Mouse (Mus musculus) limb, embryonic 10.5 days (tissue): ENCODE measurements around the gene Iqcf6. TPM values are rescaled to one million over a fixed set of nuclear protein-coding genes. Genes with fewer than 3 reads are reported as not detected.
A peak's percentile ranks its signal among the peaks of the same experiment; 100 is the strongest.

ENCODE experiments used
- DNase-seq: peaks from one replicate; pipeline ENCODE4 v3.0.0-alpha.2; 2017; ENCODE audit warnings: low spot score
- H3K27ac ChIP-seq: fragments of 300-500 bp; sonication (generic); 2 replicates; pipeline ENCODE4 v1.5.1; 2016; ENCODE audit warnings: mild to moderate bottlenecking
- H3K27me3 ChIP-seq: fragments of 300-500 bp; sonication (generic); 2 replicates; pipeline ENCODE4 v1.6.1; 2016; ENCODE audit warnings: low read depth, mild to moderate bottlenecking; ENCODE audit not compliant: poor library complexity, severe bottlenecking
- H3K36me3 ChIP-seq: fragments of 300-500 bp; sonication (generic); 2 replicates; pipeline ENCODE4 v1.6.1; 2016; ENCODE audit warnings: mild to moderate bottlenecking, moderate library complexity
- H3K4me1 ChIP-seq: fragments of 300-500 bp; sonication (generic); 2 replicates; pipeline ENCODE4 v1.6.1; 2016
- H3K4me3 ChIP-seq: fragments of 300-500 bp; sonication (generic); 2 replicates; pipeline ENCODE4 v1.5.1; 2016; ENCODE audit warnings: mild to moderate bottlenecking, moderate library complexity
- H3K9me3 ChIP-seq: fragments of 300-500 bp; sonication (generic); replicated peaks from 2 replicates; pipeline ENCODE4 v1.6.1; 2016; ENCODE audit warnings: mild to moderate bottlenecking
- WGBS: fragments of 180-500 bp; shearing (Covaris S2); methylation state at CpG from one replicate; pipeline ENCODE4 v1.1.7; 2016; 5-methylcytosine and 5-hydroxymethylcytosine counted together
- polyA plus RNA-seq: library from polyadenylated mRNA; unstranded; fragments of >200 nt; fragmentation: Nextera tagmentation; extraction: Ambion mirVana; gene quantifications from 2 replicates; pipeline ENCODE4 v1.2.1, GENCODE M21; 2016

Iqcf6 gene
- polyA plus RNA-seq, 1 experiment from 2014 or later: not detected

- no peaks in the 10 kb centered on the region for H3K9me3 ChIP-seq
- H3K4me3 ChIP-seq: no peak overlapping the region
- 0 out of 2 replicates have a peak, but pooled peaks cover 6% of the 10 kb centered on the region for H3K4me1 ChIP-seq
- DNase-seq: no peak
- no peak overlapping the region for H3K27ac ChIP-seq
- H3K36me3 ChIP-seq: peaks cover 68% of the 10 kb centered on the region
- no peaks in the 10 kb centered on the region for H3K27me3 ChIP-seq
- WGBS: 82% methylated on average over 6 of the region's 6 CpGs
These were observed 36.8 kb downstream of the Iqcf6 start for GRCm38 (mm10) chr9:106663200-106663599.

- Histone ChIP-seq H3K36me3 (peaks cover 63% of the 10 kb centered on the region), H3K9me3 (no peaks in the 10 kb centered on the region), H3K27ac (no peak overlapping the region), H3K4me1 (0 out of 2 replicates have a peak, but pooled peaks cover 6% of the 10 kb centered on the region), H3K27me3 (no peaks in the 10 kb centered on the region), H3K4me3 (no peak overlapping the region)
- DNase-seq: no peak
- 77% methylated on average over 4 of the region's 4 CpGs for WGBS
These were observed 38.1 kb downstream of the Iqcf6 start for GRCm38 (mm10) chr9:106664433-106664832.

- no peak overlapping the region for H3K27ac ChIP-seq
- H3K9me3 ChIP-seq: no peaks in the 10 kb centered on the region
- 78% methylated on average over 6 of the region's 6 CpGs for WGBS
- no peak for DNase-seq
- 0 out of 2 replicates have a peak, but pooled peaks cover 6% of the 10 kb centered on the region for H3K4me1 ChIP-seq
- no peak overlapping the region for H3K4me3 ChIP-seq
- peaks cover 64% of the 10 kb centered on the region for H3K36me3 ChIP-seq
- no peaks in the 10 kb centered on the region for H3K27me3 ChIP-seq
These were observed 38.5 kb downstream of the Iqcf6 start for GRCm38 (mm10) chr9:106664856-106665255.

GRCm38 (mm10) chr9:106673860-106674259 lies 47.5 kb downstream of the Iqcf6 start:
- 88% methylated on average over 2 of the region's 2 CpGs for WGBS
- Histone ChIP-seq H3K27ac (no peak overlapping the region), H3K4me3 (no peak overlapping the region), H3K9me3 (no peaks in the 10 kb centered on the region), H3K4me1 (no peaks in the 10 kb centered on the region), H3K27me3 (no peaks in the 10 kb centered on the region), H3K36me3 (peaks cover 55% of the 10 kb centered on the region)
- DNase-seq: no peak

DNA sequence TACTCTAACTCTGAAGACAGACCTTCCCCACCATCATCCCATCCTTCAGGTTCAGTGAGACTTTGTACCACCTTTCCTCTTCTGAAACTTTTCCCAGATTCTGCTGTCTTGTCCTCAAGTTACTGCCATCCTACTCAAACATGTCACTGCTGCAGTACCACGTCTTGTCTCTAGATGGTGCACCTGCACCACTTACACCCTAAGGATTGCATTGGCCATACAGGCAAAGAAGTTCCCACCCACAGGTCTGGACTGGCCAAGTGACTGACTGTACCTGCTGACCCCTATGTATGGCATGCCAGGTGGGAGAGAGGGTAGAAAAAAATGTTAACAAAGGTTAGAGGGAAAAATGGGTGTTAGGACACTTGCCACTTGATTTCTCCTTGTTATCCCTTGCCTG lies 49.1 kb downstream of the Iqcf6 start:
- peak; percentile 82 for DNase-seq
- H3K9me3 ChIP-seq: no peaks in the 10 kb centered on the region
- H3K27me3 ChIP-seq: no peaks in the 10 kb centered on the region
- H3K4me1 ChIP-seq: no peaks in the 10 kb centered on the region
- no peak overlapping the region for H3K4me3 ChIP-seq
- H3K36me3 ChIP-seq: peaks cover 55% of the 10 kb centered on the region
- WGBS: 0% methylated on average over 1 of the region's 1 CpGs
- no peak overlapping the region for H3K27ac ChIP-seq

- H3K4me3 ChIP-seq: no peak overlapping the region
- H3K4me1 ChIP-seq: no peaks in the 10 kb centered on the region
- H3K27me3 ChIP-seq: no peaks in the 10 kb centered on the region
- H3K27ac ChIP-seq: no peak overlapping the region
- no peak for DNase-seq
- H3K9me3 ChIP-seq: no peaks in the 10 kb centered on the region
- 71% methylated on average over 9 of the region's 9 CpGs for whole genome bisulfite sequencing
- H3K36me3 ChIP-seq: peaks cover 58% of the 10 kb centered on the region
These were observed 49.6 kb downstream of the Iqcf6 start for GRCm38 (mm10) chr9:106675965-106676364.

GRCm38 (mm10) chr9:106676571-106676970 lies 50.2 kb downstream of the Iqcf6 start:
- H3K36me3 ChIP-seq: peaks cover 58% of the 10 kb centered on the region
- 86% methylated on average over 4 of the region's 4 CpGs for WGBS

More at GRCm38 (mm10) chr9:106676571-106676970, 50.2 kb downstream of the Iqcf6 start:
- H3K27ac ChIP-seq: no peak overlapping the region
- H3K4me3 ChIP-seq: no peak overlapping the region
- H3K4me1 ChIP-seq: no peaks in the 10 kb centered on the region
- DNase-seq: no peak
- H3K27me3 ChIP-seq: no peaks in the 10 kb centered on the region
- no peaks in the 10 kb centered on the region for H3K9me3 ChIP-seq

Other genes with a start within 250 kb of the Iqcf6 start
- gene Rpl29, start 197.1 kb upstream of the Iqcf6 start, polyA plus RNA-seq: 1,033 and 1,267 TPM in 2 replicates
- 49.4 and 52.8 TPM in 2 replicates for gene Acy1, start 188.3 kb upstream of the Iqcf6 start, polyA plus RNA-seq
- 5.9 and 7.6 TPM in 2 replicates for gene Abhd14b, start 179.1 kb upstream of the Iqcf6 start, polyA plus RNA-seq
- 45.0 and 46.9 TPM in 2 replicates for gene Abhd14a, start 178.9 kb upstream of the Iqcf6 start, polyA plus RNA-seq
- 275 and 316 TPM in 2 replicates for gene Pcbp4, start 173.3 kb upstream of the Iqcf6 start, polyA plus RNA-seq
- 0.16 and 0.59 TPM in 2 replicates for gene Gpr62, start 160.6 kb upstream of the Iqcf6 start, polyA plus RNA-seq
- gene Rrp9, start 150.6 kb upstream of the Iqcf6 start, polyA plus RNA-seq: 81.6 and 110 TPM in 2 replicates
- gene Parp3, start 149.6 kb upstream of the Iqcf6 start, polyA plus RNA-seq: 1.9 and 2.3 TPM in 2 replicates
- gene Iqcf1, start 126.6 kb upstream of the Iqcf6 start, polyA plus RNA-seq: not detected in 2 replicates
- gene Iqcf5, start 112.0 kb upstream of the Iqcf6 start, polyA plus RNA-seq: not detected in 2 replicates
- gene Iqcf3, start 65.0 kb upstream of the Iqcf6 start, polyA plus RNA-seq: not detected in 2 replicates
- gene Iqcf4, start 55.6 kb upstream of the Iqcf6 start, polyA plus RNA-seq: not detected in 2 replicates
- not detected in 2 replicates for gene Grm2, start 29.5 kb downstream of the Iqcf6 start, polyA plus RNA-seq
- gene Tex264, start 59.3 kb downstream of the Iqcf6 start, polyA plus RNA-seq: 22.9 and 32.1 TPM in 2 replicates
- gene Rad54l2, start 162.6 kb downstream of the Iqcf6 start, polyA plus RNA-seq: 11.0 and 12.6 TPM in 2 replicates
- 29.4 and 34.1 TPM in 2 replicates for gene Dcaf1, start 195.3 kb downstream of the Iqcf6 start, polyA plus RNA-seq